Mouse (Mus musculus) layer of hippocampus, adult 9-10 months (tissue): ENCODE measurements around the gene Gm438.
"Not testable (repeated sequence)": the region's sequence is repeated elsewhere in the genome, so short reads cannot be mapped to it uniquely, and the experiment has no call there.

Experiments used
- DNase-seq: peaks from one replicate; pipeline ENCODE4 v3.0.0; 2022; ENCODE audit warnings: low spot score

The Gm438 gene

DNA sequence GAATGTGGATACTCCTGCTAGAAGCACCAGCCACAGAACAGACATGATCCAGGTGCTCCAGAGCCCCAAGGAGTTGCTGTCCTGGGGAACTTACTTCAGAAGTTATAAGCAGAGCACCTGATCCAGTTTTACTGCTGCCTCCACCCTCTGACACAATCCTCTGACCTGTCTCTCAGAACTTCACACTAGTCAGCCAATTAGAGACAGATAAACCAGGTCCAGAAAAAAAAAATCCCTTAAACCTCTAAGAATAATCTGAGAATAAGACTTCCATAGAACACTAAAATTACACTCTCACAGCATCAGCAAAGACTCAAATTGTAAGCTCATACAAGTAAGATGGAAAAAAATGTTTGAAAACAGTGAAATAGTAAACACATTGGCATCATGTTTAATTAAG is at the start of gene Gm438:
Gene Gm438, minus strand, starts transcription at position 101 of the 400 bp plus-strand sequence.
- no peak for DNase-seq

DNA sequence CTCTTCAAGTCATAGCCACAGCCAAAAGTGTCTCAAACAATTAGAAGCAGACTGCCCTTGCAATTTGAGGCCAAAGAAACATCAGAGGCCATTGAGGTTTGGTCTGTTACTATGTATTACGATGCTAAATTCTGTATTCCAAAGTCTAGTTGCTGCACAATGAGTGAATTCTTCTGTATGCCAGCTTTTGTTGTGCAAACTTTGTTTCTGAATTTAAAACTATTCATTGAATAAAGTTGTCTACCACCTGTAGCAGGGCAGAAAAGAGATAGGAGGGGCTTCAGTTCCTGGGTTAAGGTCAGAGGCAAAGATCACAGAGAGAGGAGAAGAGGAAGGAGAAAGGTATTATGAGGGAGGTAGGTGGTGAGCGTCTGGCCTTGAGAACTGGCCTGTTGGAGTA is 38.3 kb upstream of the Gm438 start:
- DNase-seq, result no peak

DNA sequence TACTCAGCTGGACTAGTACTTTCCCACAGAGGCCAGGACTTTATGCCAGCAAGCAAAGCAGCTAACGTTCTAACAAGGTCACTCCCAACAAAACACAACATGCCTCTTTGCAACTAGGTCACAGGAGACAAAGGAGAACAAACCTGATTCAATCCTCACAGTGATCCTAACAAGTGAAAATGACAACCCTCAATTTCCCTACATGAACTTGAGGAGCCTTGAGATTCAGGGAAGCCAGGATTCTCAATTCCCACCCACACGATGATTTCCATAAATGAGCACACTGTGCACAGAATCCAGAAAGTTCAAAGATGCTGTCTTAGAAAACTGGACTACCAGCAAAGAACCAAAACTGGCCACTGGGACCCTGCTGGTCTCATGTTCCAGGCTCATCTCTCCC is 37.6 kb upstream of the Gm438 start:
- no peak for DNase-seq

DNA sequence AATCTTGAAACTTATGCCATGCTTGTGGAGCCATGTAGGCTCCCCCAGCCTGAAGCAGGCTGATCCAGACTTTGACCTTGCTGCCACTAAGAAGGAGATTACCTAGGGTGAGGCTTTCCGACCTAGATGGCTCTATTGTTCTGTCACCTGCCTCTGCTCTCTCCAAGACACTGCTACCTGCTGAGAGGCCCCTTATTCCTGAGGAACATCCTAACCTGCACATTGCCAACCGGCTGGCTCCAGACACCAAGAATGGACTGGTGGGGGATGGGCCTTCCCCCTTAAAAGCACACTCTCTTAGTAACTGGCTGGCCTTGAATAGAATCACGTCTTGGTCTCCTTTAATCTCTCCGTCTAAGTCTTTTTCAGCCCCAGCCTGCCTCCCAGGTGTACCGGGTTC is 20.8 kb upstream of the Gm438 start:
- not testable (repeated sequence) for DNase-seq

DNA sequence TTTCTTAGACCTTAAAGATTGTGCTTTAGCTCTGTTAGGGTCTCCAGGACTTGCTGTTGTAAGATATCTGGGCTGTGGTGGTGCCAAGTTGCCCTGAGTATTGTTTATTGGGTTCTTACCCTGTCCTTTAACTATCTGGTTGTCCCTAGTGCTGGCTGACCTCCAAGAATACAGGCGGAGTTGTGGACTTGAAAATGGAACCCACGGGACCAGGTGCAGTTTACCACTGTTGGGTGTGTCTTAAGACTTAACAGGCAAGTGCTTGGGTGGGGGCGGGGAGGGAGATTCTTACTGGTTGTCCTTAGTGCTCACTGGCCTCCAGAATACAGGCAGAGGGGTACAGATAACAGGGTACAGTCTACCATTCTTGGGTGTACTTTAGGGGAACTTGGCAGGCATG is 17.2 kb upstream of the Gm438 start:
- DNase-seq, result no peak

DNA sequence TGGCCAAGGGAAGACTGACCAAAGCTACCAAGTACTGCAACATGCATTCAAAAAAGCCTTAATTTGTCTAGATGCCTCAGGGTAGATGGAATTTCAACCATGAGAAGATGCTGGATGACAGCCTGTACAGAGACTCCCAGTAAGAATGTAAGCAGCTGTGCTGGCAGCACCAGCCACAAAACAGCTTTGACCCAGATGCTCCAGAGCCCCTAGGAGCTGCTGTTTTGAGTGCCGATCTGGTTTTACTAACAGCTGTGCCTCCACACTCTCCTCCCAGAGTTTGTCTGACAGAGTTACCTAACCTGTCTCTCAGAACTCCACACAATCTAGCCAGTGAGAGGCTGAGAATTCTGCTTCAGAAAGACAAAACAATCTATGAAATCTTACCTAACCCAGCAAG is 3.8 kb upstream of the Gm438 start:
- no peak for DNase-seq

DNA sequence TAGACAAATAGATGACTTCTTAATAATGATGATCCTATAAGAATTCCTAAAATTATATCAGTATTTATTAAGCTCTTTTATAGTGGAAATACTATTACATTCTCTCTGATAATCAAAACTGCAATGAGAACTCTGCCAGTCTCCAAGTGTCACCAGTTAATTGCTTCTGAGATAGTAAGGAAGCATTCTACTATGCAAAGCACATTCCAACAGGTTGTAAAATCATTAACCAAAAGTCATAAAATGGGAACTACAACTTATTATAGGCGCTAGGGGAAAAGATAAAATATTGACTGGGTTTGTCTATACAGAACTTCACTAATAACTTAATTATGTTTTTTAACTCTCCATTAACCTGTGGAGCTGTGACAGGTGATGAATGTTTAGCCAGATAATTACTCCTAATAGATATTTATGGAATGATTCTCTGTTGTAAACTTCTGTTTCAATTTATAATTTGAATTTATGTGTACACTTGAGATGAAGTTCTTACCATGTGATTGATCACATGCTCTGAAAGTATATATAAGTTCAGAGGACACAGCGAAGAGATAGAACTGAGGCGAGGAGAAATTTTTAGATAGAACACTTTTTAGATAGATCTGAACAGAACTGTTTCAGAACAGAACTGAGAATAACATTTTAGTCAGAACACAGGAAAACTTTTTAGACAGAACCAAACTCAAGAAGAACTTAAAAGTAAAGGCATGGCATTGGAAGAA is 3.7 kb downstream of the Gm438 start:
- no peak for DNase-seq

DNA sequence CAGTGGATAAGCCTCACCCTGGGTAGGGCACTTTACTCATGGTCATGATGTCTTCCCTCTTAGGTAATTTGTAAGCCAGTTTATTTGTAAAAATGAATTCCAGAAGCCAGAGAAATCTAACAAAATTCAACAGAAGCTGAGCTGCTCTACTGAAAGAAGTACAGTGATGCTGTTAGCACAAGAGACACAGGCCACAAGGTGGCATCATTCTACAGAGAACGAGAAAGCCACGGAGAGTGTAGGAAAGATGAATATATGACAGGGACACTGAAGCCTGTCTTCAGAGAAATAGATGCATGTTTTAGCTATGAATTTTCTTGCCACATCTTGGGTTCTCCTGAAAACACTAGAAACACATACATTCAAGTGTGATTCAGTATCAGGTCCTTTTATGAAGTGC is 20.7 kb downstream of the Gm438 start:
- peak; percentile 59 for DNase-seq

DNA sequence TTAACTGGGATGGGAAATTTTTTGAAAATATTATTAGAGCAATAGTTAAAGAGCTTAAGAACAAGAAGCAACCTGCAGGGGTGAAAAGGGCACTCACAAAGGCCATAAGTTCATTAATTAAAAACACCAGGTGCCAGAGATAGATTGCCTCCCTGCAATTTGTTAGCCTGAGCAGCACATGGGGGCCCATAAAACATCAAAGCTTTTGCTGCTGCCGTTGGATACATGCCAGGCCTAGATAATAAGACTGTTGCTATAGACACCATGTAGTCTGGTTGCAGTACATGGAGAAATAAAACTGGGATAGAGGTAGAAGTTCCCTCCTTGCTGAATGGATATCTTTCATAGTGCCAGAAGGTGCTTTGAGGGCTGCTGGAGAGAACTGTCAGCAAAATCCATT is 37.2 kb downstream of the Gm438 start:
- DNase-seq, result no peak
